Mouse (Mus musculus): Measurements from ENCODE around the gene Strip1.

Gene Strip1

GRCm38 (mm10) chr3:107583893-107584292, 47.6 kb downstream of the Strip1 start:
- DNase-seq, result no peak

- DNase-seq, result peak; percentile 4
These were observed 48.4 kb downstream of the Strip1 start for GRCm38 (mm10) chr3:107582875-107583767.

GRCm38 (mm10) chr3:107582130-107582874, 49.2 kb downstream of the Strip1 start:
- peak; percentile 1 for DNase-seq

- peak; percentile 2 for DNase-seq
These were observed 50.1 kb downstream of the Strip1 start for GRCm38 (mm10) chr3:107581103-107582010.

GRCm38 (mm10) chr3:107579466-107579865, 52.0 kb downstream of the Strip1 start:
- peak; percentile 58 for DNase-seq

- peak; percentile 63 for DNase-seq
These were observed 53.6 kb downstream of the Strip1 start for GRCm38 (mm10) chr3:107577810-107578390.

- DNase-seq, result no peak
These were observed 54.7 kb downstream of the Strip1 start for GRCm38 (mm10) chr3:107576807-107577206.

GRCm38 (mm10) chr3:107571205-107571604, 60.3 kb downstream of the Strip1 start:
- DNase-seq, result no peak

- no peak for DNase-seq
These were observed 62.8 kb downstream of the Strip1 start for GRCm38 (mm10) chr3:107568721-107569120.

GRCm38 (mm10) chr3:107567766-107568165, 63.7 kb downstream of the Strip1 start:
- DNase-seq, result no peak

GRCm38 (mm10) chr3:107565331-107565730, 66.2 kb downstream of the Strip1 start:
- no peak for DNase-seq

- no peak for DNase-seq
These were observed 67.6 kb downstream of the Strip1 start for GRCm38 (mm10) chr3:107563880-107564279.

- DNase-seq, result no peak
These were observed 68.9 kb downstream of the Strip1 start for GRCm38 (mm10) chr3:107562591-107562990.
